Mouse (Mus musculus): ENCODE measurements around the gene Eno4. TPM values are rescaled to one million over a fixed set of nuclear protein-coding genes. Genes with fewer than 3 reads are reported as not detected.
A peak's percentile ranks its signal among the peaks of the same experiment; 100 is the strongest.

The Eno4 gene
- polyA plus RNA-seq, 1 experiment from 2014 or later, result 1.6 TPM

DNA sequence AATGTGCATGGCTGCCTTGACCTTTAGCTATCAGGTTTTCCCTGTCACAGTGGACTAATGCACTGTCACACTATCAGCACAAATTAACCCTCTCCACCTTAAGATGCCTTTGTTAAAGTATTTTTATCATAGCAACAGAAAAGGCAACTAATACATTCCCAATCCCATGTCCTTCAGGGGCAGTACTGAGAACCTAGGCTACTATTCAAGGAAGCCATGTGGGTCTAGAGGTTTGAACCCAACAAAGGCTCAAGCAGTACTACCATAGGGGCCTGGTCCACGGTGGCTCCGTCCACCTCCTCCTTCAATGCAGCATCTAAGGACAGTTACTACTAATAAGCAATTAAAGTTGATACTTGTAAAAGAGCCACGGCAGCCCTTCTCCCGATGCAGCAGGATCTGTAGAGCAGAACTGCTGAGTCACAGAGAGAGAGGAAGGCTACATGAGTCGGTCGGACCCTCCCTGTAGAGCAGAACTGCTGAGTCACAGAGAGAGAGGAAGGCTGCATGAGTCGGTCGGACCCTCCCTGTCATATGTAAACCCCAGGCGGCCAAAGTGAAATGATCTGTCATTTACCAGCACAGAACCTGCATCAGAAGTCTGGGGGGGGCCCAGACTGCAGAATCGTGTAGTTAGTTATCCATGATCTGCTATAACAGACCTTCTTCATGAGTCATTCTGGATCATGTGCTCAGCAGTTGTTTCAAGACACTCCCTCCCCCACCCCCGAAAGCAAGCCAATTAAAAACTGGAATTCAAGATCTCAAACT, 35.4 kb downstream of the Eno4 start:
- H3K4me3 ChIP-seq, result no peak overlapping the region
- H3K9me3 ChIP-seq (replicated peaks), result no peaks in the 10 kb centered on the region
- H3K27ac ChIP-seq, result no peak overlapping the region
- no peak overlapping the region for H3K9ac ChIP-seq
- H3K27me3 ChIP-seq, result peaks cover 76% of the 10 kb centered on the region
- no peak for ATAC-seq (ENCODE audit: low FRiP score)
- no peaks in the 10 kb centered on the region for H3K36me3 ChIP-seq
- H3K4me2 ChIP-seq (replicated peaks), result 0 out of 2 replicates have a peak overlapping the region, but pooled peaks have one; percentile 3
- WGBS, result 48% methylated on average over 11 of the region's 11 CpGs
- peaks cover 17% of the 10 kb centered on the region for H3K4me1 ChIP-seq

DNA sequence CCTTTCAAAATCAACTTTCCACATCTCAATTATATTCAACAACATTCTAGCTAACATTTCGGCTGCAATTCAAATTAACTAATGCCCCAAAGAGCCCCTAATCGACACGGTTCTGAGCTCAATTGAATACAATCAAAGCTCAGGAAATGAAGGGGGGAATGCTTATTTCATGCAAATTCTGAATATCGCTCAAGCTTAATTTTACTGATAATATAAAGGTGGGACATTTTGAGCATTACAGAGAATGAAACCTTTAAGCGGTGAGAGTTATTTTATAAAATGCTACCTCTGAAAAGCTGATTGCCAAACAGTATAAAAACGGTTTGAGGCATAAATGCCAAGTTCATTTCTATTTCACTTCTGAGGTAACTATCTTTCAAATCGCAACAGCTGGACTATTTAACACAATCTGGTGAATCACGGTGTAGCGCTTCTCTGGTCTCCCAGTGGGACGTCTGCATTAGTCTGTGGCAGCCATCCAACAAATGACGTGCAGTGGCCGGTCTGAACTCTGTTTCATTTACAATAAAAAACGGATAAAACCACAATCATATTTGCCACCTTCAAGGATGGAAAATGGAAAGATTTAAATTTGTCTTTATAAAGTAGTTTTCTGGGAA, 36.3 kb downstream of the Eno4 start:
- H3K27ac ChIP-seq, result no peak overlapping the region
- 27% methylated on average over 13 of the region's 13 CpGs for WGBS
- no peak overlapping the region for H3K9ac ChIP-seq
- ATAC-seq (ENCODE audit: low FRiP score), result no peak
- no peaks in the 10 kb centered on the region for H3K36me3 ChIP-seq
- peaks cover 76% of the 10 kb centered on the region for H3K27me3 ChIP-seq
- no peak overlapping the region for H3K4me3 ChIP-seq
- no peak overlapping the region for H3K4me2 ChIP-seq (replicated peaks)
- H3K4me1 ChIP-seq, result peaks cover 17% of the 10 kb centered on the region
- no peaks in the 10 kb centered on the region for H3K9me3 ChIP-seq (replicated peaks)

DNA sequence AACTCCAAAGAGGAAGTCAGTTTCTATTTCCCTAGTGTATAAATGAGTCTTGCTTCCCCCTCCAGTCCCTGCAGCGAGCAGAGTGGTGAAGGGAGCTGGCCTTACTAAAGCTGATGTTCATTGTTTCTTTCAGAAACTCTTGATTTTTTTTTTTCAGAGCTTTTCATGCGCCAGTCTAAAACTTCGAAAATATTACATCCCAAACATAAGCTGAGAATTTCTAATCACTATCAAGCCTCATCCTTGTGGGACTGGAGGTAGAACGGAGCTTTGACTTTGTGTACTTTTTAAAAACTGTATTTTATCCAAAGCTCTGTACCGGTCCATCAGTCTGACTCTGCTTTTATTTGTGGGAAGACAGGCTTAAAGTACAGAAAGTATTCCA, 36.8 kb downstream of the Eno4 start:
- ATAC-seq (ENCODE audit: low FRiP score), result no peak
- 59% methylated on average over 5 of the region's 5 CpGs for WGBS
- no peaks in the 10 kb centered on the region for H3K36me3 ChIP-seq
- peaks cover 17% of the 10 kb centered on the region for H3K4me1 ChIP-seq
- H3K9ac ChIP-seq, result no peak overlapping the region
- no peak overlapping the region for H3K27ac ChIP-seq
- no peak overlapping the region for H3K4me2 ChIP-seq (replicated peaks)
- peaks cover 75% of the 10 kb centered on the region for H3K27me3 ChIP-seq
- no peaks in the 10 kb centered on the region for H3K9me3 ChIP-seq (replicated peaks)
- no peak overlapping the region for H3K4me3 ChIP-seq

DNA sequence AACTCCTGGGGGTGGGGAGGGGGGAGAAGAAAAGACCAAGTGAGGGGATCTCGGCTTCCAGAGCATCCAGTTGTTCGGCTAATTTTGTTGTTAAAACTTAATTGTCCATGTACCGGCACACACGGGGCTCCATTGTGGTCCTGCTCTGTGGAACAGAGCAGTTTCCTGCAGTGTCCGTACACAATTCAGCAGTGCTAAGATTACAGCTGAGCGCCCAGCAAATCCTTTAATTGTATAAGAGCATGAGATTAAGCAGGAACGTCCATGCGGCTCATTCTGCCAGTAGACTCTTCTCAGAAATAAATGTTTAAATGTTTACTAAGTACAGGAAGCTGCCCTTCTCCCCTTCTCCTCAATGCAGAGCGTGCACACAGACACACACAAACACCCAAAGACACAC, 38.3 kb downstream of the Eno4 start:
- H3K36me3 ChIP-seq, result no peaks in the 10 kb centered on the region
- no peak overlapping the region for H3K27ac ChIP-seq
- no peak overlapping the region for H3K9ac ChIP-seq
- 0 out of 2 replicates have a peak overlapping the region, but pooled peaks have one; percentile 22 for H3K4me2 ChIP-seq (replicated peaks)
- peaks cover 75% of the 10 kb centered on the region for H3K27me3 ChIP-seq
- WGBS, result 19% methylated on average over 9 of the region's 9 CpGs
- H3K9me3 ChIP-seq (replicated peaks), result no peaks in the 10 kb centered on the region
- H3K4me1 ChIP-seq, result peaks cover 13% of the 10 kb centered on the region
- no peak for ATAC-seq (ENCODE audit: low FRiP score)
- no peak overlapping the region for H3K4me3 ChIP-seq

DNA sequence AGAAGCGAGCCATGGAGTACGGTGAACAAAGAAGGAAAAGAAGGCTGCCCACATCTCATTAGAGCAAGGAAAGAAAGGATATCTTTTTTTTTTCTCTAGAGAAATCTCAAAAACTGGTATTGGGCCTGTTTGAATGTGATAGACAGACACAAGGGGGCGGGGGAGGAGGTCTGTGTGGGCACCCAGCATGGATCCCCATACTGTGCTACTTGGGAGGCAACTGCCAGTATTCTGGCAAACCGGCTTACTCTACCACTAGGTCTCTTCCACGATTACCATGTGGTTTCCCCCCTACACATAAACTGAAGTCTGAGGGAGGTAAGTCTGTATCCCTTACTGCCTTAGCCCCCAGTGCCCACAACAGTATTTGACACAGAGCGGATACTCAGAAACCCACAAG, 59.6 kb downstream of the Eno4 start:
- 81% methylated on average over 6 of the region's 6 CpGs for WGBS
- H3K9ac ChIP-seq, result no peak overlapping the region
- H3K4me1 ChIP-seq, result peaks cover 3% of the 10 kb centered on the region
- no peak overlapping the region for H3K27ac ChIP-seq
- H3K36me3 ChIP-seq, result no peaks in the 10 kb centered on the region
- H3K4me2 ChIP-seq (replicated peaks), result no peak overlapping the region
- H3K4me3 ChIP-seq, result no peak overlapping the region
- ATAC-seq (ENCODE audit: low FRiP score), result no peak
- no peaks in the 10 kb centered on the region for H3K9me3 ChIP-seq (replicated peaks)
- H3K27me3 ChIP-seq, result no peaks in the 10 kb centered on the region

DNA sequence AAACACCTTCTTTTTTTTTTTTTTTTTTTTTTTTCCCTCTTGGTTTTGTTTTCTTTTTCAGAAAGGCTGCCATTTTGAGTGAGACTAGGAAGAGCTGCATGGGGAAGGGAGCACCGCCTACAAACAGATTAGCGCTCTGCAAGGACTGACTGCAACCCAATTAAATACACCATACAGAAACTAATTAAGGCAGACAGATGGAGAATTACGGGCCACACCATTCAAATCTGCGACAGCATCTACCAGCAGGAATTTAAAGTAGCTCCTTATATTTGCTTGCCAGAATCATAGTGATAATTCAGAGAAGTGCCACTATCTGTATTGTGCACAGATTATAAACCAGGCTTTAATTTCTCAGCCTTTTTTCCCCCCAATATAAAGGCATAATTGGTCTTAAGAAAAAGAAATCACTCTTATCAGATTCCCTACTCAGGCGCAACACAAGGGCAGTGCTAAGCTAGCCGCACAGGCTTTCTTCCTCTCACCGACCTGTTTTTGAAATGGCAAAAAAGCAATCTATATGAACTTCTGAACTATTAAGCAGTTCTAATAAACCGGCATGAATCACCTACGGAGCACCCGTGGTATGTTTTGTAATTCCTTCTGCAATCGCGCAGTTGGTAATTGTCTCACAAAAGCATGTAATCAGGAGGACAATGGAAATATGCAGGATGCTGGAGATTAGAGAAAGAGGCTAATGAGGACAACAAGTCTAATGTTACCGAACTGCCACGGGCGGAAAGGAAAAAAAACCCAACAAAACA, 63.5 kb downstream of the Eno4 start:
- no peak for ATAC-seq (ENCODE audit: low FRiP score)
- WGBS, result 62% methylated on average over 15 of the region's 15 CpGs

DNA sequence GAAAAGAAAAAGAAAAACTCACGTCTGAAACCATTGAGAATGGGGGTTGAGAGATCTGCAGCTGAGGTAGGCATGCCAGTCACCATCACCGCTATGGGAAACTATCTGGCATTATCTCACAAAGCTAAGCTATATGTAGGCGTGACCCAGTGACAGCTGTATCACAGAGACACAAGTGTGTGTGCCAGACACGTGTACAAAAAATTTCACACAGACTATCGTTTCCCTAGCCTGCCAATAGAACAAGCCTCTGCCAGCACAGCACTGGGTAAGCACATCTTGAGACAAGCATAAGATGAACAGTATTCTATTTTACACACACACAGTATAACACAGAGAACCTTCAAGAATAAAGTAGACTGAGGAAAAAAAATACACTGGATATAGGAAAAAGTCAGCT, 67.6 kb downstream of the Eno4 start:
- Histone ChIP-seq H3K9ac (no peak overlapping the region), H3K27ac (no peak overlapping the region), H3K4me1 (no peaks in the 10 kb centered on the region), H3K4me2 (replicated peaks) (no peak overlapping the region), H3K4me3 (no peak overlapping the region), H3K36me3 (no peaks in the 10 kb centered on the region), H3K27me3 (no peaks in the 10 kb centered on the region), H3K9me3 (replicated peaks) (no peaks in the 10 kb centered on the region)
- ATAC-seq (ENCODE audit: low FRiP score), result no peak
- 69% methylated on average over 5 of the region's 5 CpGs for WGBS

More for the DNA sequence above, 63.5 kb downstream of the Eno4 start:
- Histone ChIP-seq H3K4me2 (replicated peaks) (no peak overlapping the region), H3K9ac (no peak overlapping the region), H3K27me3 (no peaks in the 10 kb centered on the region), H3K36me3 (no peaks in the 10 kb centered on the region), H3K27ac (no peak overlapping the region), H3K9me3 (replicated peaks) (no peaks in the 10 kb centered on the region), H3K4me3 (no peak overlapping the region), H3K4me1 (no peaks in the 10 kb centered on the region)

Small RNAs within 50 kb of the gene (microRNA-seq; reads per million reads assigned to microRNA genes)
- gene Mir3086, result 2.4 reads per million

Other genes starting within 250 kb of the Eno4 start
- gene Pnliprp1, start 214.5 kb upstream of the Eno4 start, polyA plus RNA-seq (2016; fragmentation: Nextera tagmentation; extraction: Ambion mirVana), result not detected in 2 replicates
- not detected in 2 replicates for gene Pnliprp2, start 183.7 kb upstream of the Eno4 start, polyA plus RNA-seq (2016; fragmentation: Nextera tagmentation; extraction: Ambion mirVana)
- not detected in 2 replicates for gene 1700019N19Rik, start 149.0 kb upstream of the Eno4 start, polyA plus RNA-seq (2016; fragmentation: Nextera tagmentation; extraction: Ambion mirVana)
- 42.9 and 44.2 TPM in 2 replicates for gene Hspa12a, start 229 bp downstream of the Eno4 start, polyA plus RNA-seq (2016; fragmentation: Nextera tagmentation; extraction: Ambion mirVana)
- 8.0 and 8.9 TPM in 2 replicates for gene Shtn1, start 132.7 kb downstream of the Eno4 start, polyA plus RNA-seq (2016; fragmentation: Nextera tagmentation; extraction: Ambion mirVana)
- gene Vax1, start 226.6 kb downstream of the Eno4 start, polyA plus RNA-seq (2016; fragmentation: Nextera tagmentation; extraction: Ambion mirVana), result not detected in 2 replicates

Measured in hindbrain, embryonic 12.5 days (tissue).